Mouse (Mus musculus): Measurements from ENCODE around the gene Gm10720. TPM values are rescaled to one million over a fixed set of nuclear protein-coding genes. Genes with fewer than 3 reads are reported as not detected.

Gm10720 gene
- 2.4 TPM for polyA plus RNA-seq (2017; shearing (Covaris generic))

DNA sequence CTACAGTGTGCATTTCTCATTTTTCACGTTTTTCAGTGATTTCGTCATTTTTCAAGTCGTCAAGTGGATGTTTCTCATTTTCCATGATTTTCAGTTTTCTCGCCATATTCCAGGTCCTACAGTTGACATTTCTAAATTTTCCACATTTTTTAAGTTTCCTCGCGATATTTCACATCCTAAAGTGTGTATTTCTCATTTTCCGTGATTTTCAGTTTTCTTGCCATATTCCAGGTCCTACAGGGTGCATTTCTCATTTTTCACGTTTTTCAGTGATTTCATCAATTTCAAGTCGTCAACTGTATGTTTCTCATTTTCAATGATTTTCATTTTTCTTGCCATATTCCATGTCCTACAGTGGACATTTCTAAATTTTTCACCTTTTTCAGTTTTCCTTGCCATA is at the start of gene Gm10720:
Gm10720 (plus strand) TSS at position 301 of the 400 bp plus-strand sequence.

DNA sequence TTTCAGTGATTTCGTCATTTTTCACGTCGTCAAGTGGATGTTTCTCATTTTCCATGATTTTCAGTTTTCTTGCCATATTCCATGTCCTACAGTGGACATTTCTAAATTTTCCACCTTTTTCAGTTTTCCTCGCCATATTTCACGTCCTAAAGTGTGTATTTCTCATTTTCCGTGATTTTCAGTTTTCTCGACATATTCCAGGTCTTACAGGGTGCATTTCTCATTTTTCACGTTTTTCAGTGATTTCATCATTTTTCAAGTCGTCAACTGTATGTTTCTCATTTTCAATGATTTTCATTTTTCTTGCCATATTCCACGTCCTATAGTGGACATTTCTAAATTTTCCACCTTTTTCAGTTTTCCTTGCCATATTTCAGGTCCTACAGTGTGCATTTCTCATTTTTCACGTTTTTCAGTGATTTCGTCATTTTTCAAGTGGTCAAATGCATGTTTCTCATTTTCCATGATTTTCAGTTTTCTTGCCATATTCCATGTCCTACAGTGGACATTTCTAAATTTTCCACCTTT is 14.9 kb upstream of the Gm10720 start, which contains the start of gene Gm10722:
Gm10722 (plus strand) TSS at position 478 of the 528 bp plus-strand sequence.

DNA sequence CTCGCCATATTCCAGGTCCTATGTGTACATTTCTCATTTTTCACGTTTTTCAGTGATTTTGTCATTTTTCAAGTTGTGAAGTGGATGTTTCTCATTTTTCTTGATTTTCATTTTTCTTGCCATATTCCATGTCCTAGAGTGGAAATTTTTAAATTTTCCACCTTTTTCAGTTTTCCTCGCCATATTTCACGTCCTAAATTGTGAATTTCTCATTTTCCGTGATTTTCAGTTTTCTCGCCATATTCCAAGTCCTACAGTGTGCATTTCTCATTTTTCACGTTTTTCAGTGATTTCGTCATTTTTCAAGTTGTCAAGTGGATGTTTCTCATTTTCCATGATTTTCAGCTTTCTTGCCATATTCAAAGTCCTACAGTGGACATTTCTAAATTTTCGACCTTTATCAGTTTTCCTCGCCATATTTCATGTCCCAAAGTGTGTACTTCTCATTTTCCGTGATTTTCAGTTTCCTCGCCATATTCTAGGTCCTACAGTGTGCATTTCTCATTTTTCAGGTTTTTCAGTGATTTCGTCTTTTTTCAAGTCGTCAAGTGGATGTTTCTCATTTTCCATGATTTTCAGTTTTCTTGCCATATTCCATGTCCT is 12.6 kb upstream of the Gm10720 start, which contains the start of gene Gm11168:
Gm11168 (plus strand) TSS at position 553 of the 603 bp plus-strand sequence.

DNA sequence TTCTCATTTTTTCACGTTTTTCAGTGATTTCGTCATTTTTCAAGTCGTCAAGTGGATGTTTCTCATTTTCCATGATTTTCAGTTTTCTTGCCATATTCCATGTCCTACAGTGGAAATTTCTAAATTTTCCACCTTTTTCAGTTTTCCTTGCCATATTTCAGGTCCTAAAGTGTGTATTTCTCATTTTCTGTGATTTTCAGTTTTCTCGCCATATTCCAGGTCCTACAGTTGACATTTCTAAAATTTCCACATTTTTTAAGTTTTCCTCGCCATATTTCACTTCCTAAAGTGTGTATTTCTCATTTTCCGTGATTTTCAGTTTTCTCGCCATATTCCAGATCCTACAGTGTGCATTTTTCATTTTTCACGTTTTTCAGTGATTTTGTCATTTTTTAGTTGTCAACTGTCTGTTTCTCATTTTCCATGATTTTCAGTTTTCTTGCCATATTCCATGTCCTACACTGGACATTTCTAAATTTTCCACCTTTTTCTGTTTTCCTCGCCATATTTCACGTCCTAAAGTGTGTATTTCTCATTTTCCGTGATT is 2.6 kb upstream of the Gm10720 start, which contains the start of gene Gm10721:
Gm10721 (plus strand) TSS at position 408 of the 547 bp plus-strand sequence.

DNA sequence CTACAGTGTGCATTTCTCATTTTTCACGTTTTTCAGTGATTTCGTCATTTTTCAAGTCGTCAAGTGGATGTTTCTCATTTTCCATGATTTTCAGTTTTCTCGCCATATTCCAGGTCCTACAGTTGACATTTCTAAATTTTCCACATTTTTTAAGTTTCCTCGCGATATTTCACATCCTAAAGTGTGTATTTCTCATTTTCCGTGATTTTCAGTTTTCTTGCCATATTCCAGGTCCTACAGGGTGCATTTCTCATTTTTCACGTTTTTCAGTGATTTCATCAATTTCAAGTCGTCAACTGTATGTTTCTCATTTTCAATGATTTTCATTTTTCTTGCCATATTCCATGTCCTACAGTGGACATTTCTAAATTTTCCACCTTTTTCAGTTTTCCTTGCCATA is 1.7 kb downstream of the Gm10720 start, which contains the start of gene Gm10719:
Gm10719 (plus strand) TSS at position 301 of the 400 bp plus-strand sequence.

DNA sequence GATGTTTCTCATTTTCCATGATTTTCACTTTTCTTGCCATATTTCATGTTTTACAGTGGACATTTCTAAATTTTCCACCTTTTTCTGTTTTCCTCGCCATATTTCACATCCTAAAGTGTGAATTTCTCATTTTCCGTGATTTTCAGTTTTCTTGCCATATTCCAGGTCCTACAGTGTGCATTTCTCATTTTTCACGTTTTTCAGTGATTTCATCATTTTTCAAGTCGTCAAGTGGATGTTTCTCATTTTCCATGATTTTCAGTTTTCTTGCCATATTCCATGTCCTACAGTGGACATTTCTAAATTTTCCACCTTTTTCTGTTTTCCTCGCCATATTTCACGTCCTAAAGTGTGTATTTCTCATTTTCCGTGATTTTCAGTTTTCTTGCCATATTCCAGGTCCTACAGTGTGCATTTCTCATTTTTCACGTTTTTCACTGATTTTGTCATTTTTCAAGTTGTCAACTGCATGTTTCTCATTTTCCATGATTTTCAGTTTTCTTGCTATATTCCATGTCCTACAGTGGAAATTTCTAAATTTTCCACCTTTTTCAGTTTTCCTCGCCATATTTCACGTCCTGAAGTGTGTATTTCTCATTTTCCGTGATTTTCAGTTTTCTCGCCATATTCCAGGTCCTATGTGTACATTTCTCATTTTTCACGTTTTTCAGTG is 8.0 kb downstream of the Gm10720 start, which contains the start of gene Gm10718:
Gm10718 (plus strand) TSS at position 236 of the 673 bp plus-strand sequence.

DNA sequence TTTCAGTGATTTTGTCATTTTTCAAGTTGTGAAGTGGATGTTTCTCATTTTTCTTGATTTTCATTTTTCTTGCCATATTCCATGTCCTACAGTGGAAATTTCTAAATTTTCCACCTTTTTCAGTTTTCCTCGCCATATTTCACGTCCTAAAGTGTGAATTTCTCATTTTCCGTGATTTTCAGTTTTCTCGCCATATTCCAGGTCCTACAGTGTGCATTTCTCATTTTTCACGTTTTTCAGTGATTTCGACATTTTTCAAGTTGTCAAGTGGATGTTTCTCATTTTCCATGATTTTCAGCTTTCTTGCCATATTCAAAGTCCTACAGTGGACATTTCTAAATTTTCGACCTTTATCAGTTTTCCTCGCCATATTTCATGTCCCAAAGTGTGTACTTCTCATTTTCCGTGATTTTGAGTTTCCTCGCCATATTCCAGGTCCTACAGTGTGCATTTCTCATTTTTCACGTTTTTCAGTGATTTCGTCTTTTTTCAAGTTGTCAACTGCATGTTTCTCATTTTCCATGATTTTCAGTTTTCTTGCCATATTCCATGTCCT is 9.5 kb downstream of the Gm10720 start, which contains the start of gene Gm10717:
Gm10717 (plus strand) TSS at position 506 of the 556 bp plus-strand sequence.

DNA sequence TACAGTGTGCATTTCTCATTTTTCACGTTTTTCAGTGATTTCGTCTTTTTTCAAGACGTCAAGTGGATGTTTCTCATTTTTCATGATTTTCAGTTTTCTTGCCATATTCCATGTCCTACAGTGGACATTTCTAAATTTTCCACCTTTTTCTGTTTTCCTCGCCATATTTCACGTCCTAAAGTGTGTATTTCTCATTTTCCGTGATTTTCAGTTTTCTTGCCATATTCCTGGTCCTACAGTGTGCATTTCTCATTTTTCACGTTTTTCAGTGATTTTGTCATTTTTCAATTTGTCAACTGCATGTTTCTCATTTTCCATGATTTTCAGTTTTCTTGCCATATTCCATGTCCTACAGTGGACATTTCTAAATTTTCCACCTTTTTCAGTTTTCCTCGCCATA is 18.8 kb downstream of the Gm10720 start, which contains the start of gene Gm17535:
Gm17535 (plus strand) TSS at position 301 of the 400 bp plus-strand sequence.

DNA sequence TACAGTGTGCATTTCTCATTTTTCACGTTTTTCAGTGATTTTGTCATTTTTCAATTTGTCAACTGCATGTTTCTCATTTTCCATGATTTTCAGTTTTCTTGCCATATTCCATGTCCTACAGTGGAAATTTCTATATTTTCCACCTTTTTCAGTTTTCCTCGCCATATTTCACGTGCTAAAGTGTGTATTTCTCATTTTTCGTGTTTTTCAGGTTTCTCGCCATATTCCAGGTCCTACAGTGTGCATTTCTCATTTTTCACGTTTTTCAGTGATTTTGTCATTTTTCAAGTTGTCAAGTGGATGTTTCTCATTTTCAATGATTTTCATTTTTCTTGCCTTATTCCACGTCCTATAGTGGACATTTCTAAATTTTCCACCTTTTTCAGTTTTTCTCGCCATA is 21.1 kb downstream of the Gm10720 start, which contains the start of gene Gm10715:
Gm10715 (plus strand) TSS at position 301 of the 400 bp plus-strand sequence.

Other genes with a start within 250 kb of the Gm10720 start
- gene Gm10722, start 14.7 kb upstream of the Gm10720 start, polyA plus RNA-seq (2017; shearing (Covaris generic)): 2.1 TPM
- 16.8 TPM for gene Gm11168, start 12.3 kb upstream of the Gm10720 start, polyA plus RNA-seq (2017; shearing (Covaris generic))
- gene Gm10721, start 2.5 kb upstream of the Gm10720 start, polyA plus RNA-seq (2017; shearing (Covaris generic)): not detected
- 11.4 TPM for gene Gm10719, start 1.8 kb downstream of the Gm10720 start, polyA plus RNA-seq (2017; shearing (Covaris generic))
- gene Gm10718, start 7.9 kb downstream of the Gm10720 start, polyA plus RNA-seq (2017; shearing (Covaris generic)): 12.6 TPM
- 41.5 TPM for gene Gm10717, start 9.8 kb downstream of the Gm10720 start, polyA plus RNA-seq (2017; shearing (Covaris generic))
- gene Gm17535, start 18.9 kb downstream of the Gm10720 start, polyA plus RNA-seq (2017; shearing (Covaris generic)): 1.6 TPM
- not detected for gene Gm10715, start 21.2 kb downstream of the Gm10720 start, polyA plus RNA-seq (2017; shearing (Covaris generic))